Mouse (Mus musculus) monocyte, adult 2 months (primary cell): ENCODE results near the gene Krtap2-4.

Experiments
- DNase-seq, 2 experiments: peaks; one replicate each; pipeline ENCODE4 v3.0.0; 2022; ENCODE audit warnings: low spot score in 2 of 2, low read depth in 1 of 2

Krtap2-4 gene

GRCm38 (mm10) chr11:99583245-99583704, 31.4 kb downstream of the Krtap2-4 start, which contains the start of gene Krtap1-4:
Gene Krtap1-4, minus strand, starts transcription at chr11:99583654.
- no peak for DNase-seq

- DNase-seq = no peak
These were observed 33.1 kb downstream of the Krtap2-4 start for GRCm38 (mm10) chr11:99581564-99581963.

GRCm38 (mm10) chr11:99581051-99581450, 33.6 kb downstream of the Krtap2-4 start:
- DNase-seq = no peak

- DNase-seq = no peak
These were observed 34.0 kb downstream of the Krtap2-4 start, which contains the start of gene Krtap1-5 for GRCm38 (mm10) chr11:99580636-99581035. Gene Krtap1-5, minus strand, starts transcription at chr11:99581016.

- peak in 1 of 2 experiments; percentile 23 for DNase-seq
These were observed 40.5 kb downstream of the Krtap2-4 start for GRCm38 (mm10) chr11:99574106-99574505.

- DNase-seq = no peak
These were observed 41.5 kb downstream of the Krtap2-4 start for GRCm38 (mm10) chr11:99573164-99573563.

- no peak for DNase-seq
These were observed 48.1 kb downstream of the Krtap2-4 start, which contains the start of gene Krtap3-1 for GRCm38 (mm10) chr11:99566530-99566929. Gene Krtap3-1, minus strand, starts transcription at chr11:99566630.
